Mouse (Mus musculus): ENCODE data around the gene Plgrkt. TPM values are rescaled to one million over a fixed set of nuclear protein-coding genes. Genes with fewer than 3 reads are reported as not detected.

Plgrkt gene
- polyA plus RNA-seq, 1 experiment from 2014 or later: 68.4 TPM

GRCm38 (mm10) chr19:29388818-29389217, 21.6 kb upstream of the Plgrkt start:
- 74% methylated on average over 1 of the region's 1 CpGs for WGBS
- DNase-seq (ENCODE audit: low spot score): no peak
- Histone ChIP-seq H3K27ac (ENCODE audit: low read depth, low read length) (no peak overlapping the region), H3K27me3 (ENCODE audit: control insufficient read depth, insufficient read depth, low read length) (no peaks in the 10 kb centered on the region), H3K9ac (ENCODE audit: low read depth, low read length) (no peak overlapping the region), H3K4me2 (replicated peaks; ENCODE audit: low read depth, low read length) (no peak overlapping the region), H3K9me3 (ENCODE audit: control insufficient read depth, low read length) (no peaks in the 10 kb centered on the region), H3K4me1 (replicated peaks; ENCODE audit: control insufficient read depth, insufficient read depth, low read length) (no peaks in the 10 kb centered on the region), H3K4me3 (ENCODE audit: low read depth, low read length) (no peak overlapping the region), H3K36me3 (ENCODE audit: control insufficient read depth, insufficient read depth, low read length) (no peaks in the 10 kb centered on the region)
- no peak for ATAC-seq (ENCODE audit: low FRiP score)

- Histone ChIP-seq H3K36me3 (ENCODE audit: control insufficient read depth, insufficient read depth, low read length) (no peaks in the 10 kb centered on the region), H3K4me3 (ENCODE audit: low read depth, low read length) (no peak overlapping the region)
- WGBS: 87% methylated on average over 4 of the region's 4 CpGs
Measured at GRCm38 (mm10) chr19:29385822-29386221, 18.6 kb upstream of the Plgrkt start.

GRCm38 (mm10) chr19:29384994-29385393, 17.8 kb upstream of the Plgrkt start:
- Histone ChIP-seq H3K4me2 (replicated peaks; ENCODE audit: low read depth, low read length) (no peak overlapping the region), H3K27me3 (ENCODE audit: control insufficient read depth, insufficient read depth, low read length) (no peaks in the 10 kb centered on the region), H3K9me3 (ENCODE audit: control insufficient read depth, low read length) (no peaks in the 10 kb centered on the region), H3K4me1 (replicated peaks; ENCODE audit: control insufficient read depth, insufficient read depth, low read length) (no peaks in the 10 kb centered on the region), H3K27ac (ENCODE audit: low read depth, low read length) (no peak overlapping the region), H3K9ac (ENCODE audit: low read depth, low read length) (no peak overlapping the region), H3K36me3 (ENCODE audit: control insufficient read depth, insufficient read depth, low read length) (no peaks in the 10 kb centered on the region), H3K4me3 (ENCODE audit: low read depth, low read length) (no peak overlapping the region)
- DNase-seq (ENCODE audit: low spot score) (no peak), ATAC-seq (ENCODE audit: low FRiP score) (no peak)
- 89% methylated on average over 6 of the region's 6 CpGs for WGBS

More at GRCm38 (mm10) chr19:29385822-29386221, 18.6 kb upstream of the Plgrkt start:
- no peak for DNase-seq (ENCODE audit: low spot score)
- H3K27ac ChIP-seq (ENCODE audit: low read depth, low read length): no peak overlapping the region
- no peak for ATAC-seq (ENCODE audit: low FRiP score)
- no peak overlapping the region for H3K9ac ChIP-seq (ENCODE audit: low read depth, low read length)
- no peaks in the 10 kb centered on the region for H3K9me3 ChIP-seq (ENCODE audit: control insufficient read depth, low read length)
- H3K4me1 ChIP-seq (replicated peaks; ENCODE audit: control insufficient read depth, insufficient read depth, low read length): no peaks in the 10 kb centered on the region
- no peak overlapping the region for H3K4me2 ChIP-seq (replicated peaks; ENCODE audit: low read depth, low read length)
- H3K27me3 ChIP-seq (ENCODE audit: control insufficient read depth, insufficient read depth, low read length): no peaks in the 10 kb centered on the region

GRCm38 (mm10) chr19:29384412-29384811, 17.2 kb upstream of the Plgrkt start:
- no peak overlapping the region for H3K27ac ChIP-seq (ENCODE audit: low read depth, low read length)
- H3K4me2 ChIP-seq (replicated peaks; ENCODE audit: low read depth, low read length): no peak overlapping the region
- no peak overlapping the region for H3K4me3 ChIP-seq (ENCODE audit: low read depth, low read length)
- H3K9me3 ChIP-seq (ENCODE audit: control insufficient read depth, low read length): no peaks in the 10 kb centered on the region
- ATAC-seq (ENCODE audit: low FRiP score) (no peak), DNase-seq (ENCODE audit: low spot score) (no peak)
- no peak overlapping the region for H3K9ac ChIP-seq (ENCODE audit: low read depth, low read length)
- H3K4me1 ChIP-seq (replicated peaks; ENCODE audit: control insufficient read depth, insufficient read depth, low read length): no peaks in the 10 kb centered on the region
- no peaks in the 10 kb centered on the region for H3K27me3 ChIP-seq (ENCODE audit: control insufficient read depth, insufficient read depth, low read length)
- no peaks in the 10 kb centered on the region for H3K36me3 ChIP-seq (ENCODE audit: control insufficient read depth, insufficient read depth, low read length)
- WGBS: 92% methylated on average over 9 of the region's 9 CpGs

- 95% methylated on average over 5 of the region's 5 CpGs for WGBS
- no peak for DNase-seq (ENCODE audit: low spot score)
- Histone ChIP-seq H3K9me3 (ENCODE audit: control insufficient read depth, low read length) (no peaks in the 10 kb centered on the region), H3K36me3 (ENCODE audit: control insufficient read depth, insufficient read depth, low read length) (no peaks in the 10 kb centered on the region), H3K9ac (ENCODE audit: low read depth, low read length) (no peak overlapping the region), H3K4me1 (replicated peaks; ENCODE audit: control insufficient read depth, insufficient read depth, low read length) (no peaks in the 10 kb centered on the region), H3K4me3 (ENCODE audit: low read depth, low read length) (no peak overlapping the region), H3K27ac (ENCODE audit: low read depth, low read length) (no peak overlapping the region), H3K27me3 (ENCODE audit: control insufficient read depth, insufficient read depth, low read length) (no peaks in the 10 kb centered on the region), H3K4me2 (replicated peaks; ENCODE audit: low read depth, low read length) (no peak overlapping the region)
- ATAC-seq (ENCODE audit: low FRiP score): no peak
Measured at GRCm38 (mm10) chr19:29383368-29383767, 16.2 kb upstream of the Plgrkt start.

GRCm38 (mm10) chr19:29379839-29380603, 12.8 kb upstream of the Plgrkt start:
- no peak overlapping the region for H3K4me3 ChIP-seq (ENCODE audit: low read depth, low read length)
- no peak for ATAC-seq (ENCODE audit: low FRiP score)
- H3K27ac ChIP-seq (ENCODE audit: low read depth, low read length): no peak overlapping the region
- no peak overlapping the region for H3K4me2 ChIP-seq (replicated peaks; ENCODE audit: low read depth, low read length)
- no peaks in the 10 kb centered on the region for H3K9me3 ChIP-seq (ENCODE audit: control insufficient read depth, low read length)
- DNase-seq (ENCODE audit: low spot score): no peak
- H3K27me3 ChIP-seq (ENCODE audit: control insufficient read depth, insufficient read depth, low read length): no peaks in the 10 kb centered on the region
- no peaks in the 10 kb centered on the region for H3K36me3 ChIP-seq (ENCODE audit: control insufficient read depth, insufficient read depth, low read length)
- WGBS: 90% methylated on average over 14 of the region's 14 CpGs
- no peaks in the 10 kb centered on the region for H3K4me1 ChIP-seq (replicated peaks; ENCODE audit: control insufficient read depth, insufficient read depth, low read length)
- H3K9ac ChIP-seq (ENCODE audit: low read depth, low read length): no peak overlapping the region

GRCm38 (mm10) chr19:29376382-29376781, 9.2 kb upstream of the Plgrkt start:
- no peak overlapping the region for H3K4me2 ChIP-seq (replicated peaks; ENCODE audit: low read depth, low read length)
- WGBS: 73% methylated on average over 3 of the region's 3 CpGs
- ATAC-seq (ENCODE audit: low FRiP score) (no peak), DNase-seq (ENCODE audit: low spot score) (no peak)
- H3K9me3 ChIP-seq (ENCODE audit: control insufficient read depth, low read length): no peaks in the 10 kb centered on the region
- no peak overlapping the region for H3K9ac ChIP-seq (ENCODE audit: low read depth, low read length)
- H3K4me3 ChIP-seq (ENCODE audit: low read depth, low read length): no peak overlapping the region
- no peaks in the 10 kb centered on the region for H3K36me3 ChIP-seq (ENCODE audit: control insufficient read depth, insufficient read depth, low read length)
- no peaks in the 10 kb centered on the region for H3K4me1 ChIP-seq (replicated peaks; ENCODE audit: control insufficient read depth, insufficient read depth, low read length)
- no peak overlapping the region for H3K27ac ChIP-seq (ENCODE audit: low read depth, low read length)
- H3K27me3 ChIP-seq (ENCODE audit: control insufficient read depth, insufficient read depth, low read length): no peaks in the 10 kb centered on the region

GRCm38 (mm10) chr19:29374947-29375346, 7.8 kb upstream of the Plgrkt start:
- H3K4me3 ChIP-seq (ENCODE audit: low read depth, low read length): no peak overlapping the region
- 88% methylated on average over 9 of the region's 9 CpGs for WGBS
- H3K9ac ChIP-seq (ENCODE audit: low read depth, low read length): no peak overlapping the region
- H3K4me2 ChIP-seq (replicated peaks; ENCODE audit: low read depth, low read length): no peak overlapping the region
- H3K4me1 ChIP-seq (replicated peaks; ENCODE audit: control insufficient read depth, insufficient read depth, low read length): no peaks in the 10 kb centered on the region
- no peak overlapping the region for H3K27ac ChIP-seq (ENCODE audit: low read depth, low read length)
- no peak for ATAC-seq (ENCODE audit: low FRiP score)
- H3K27me3 ChIP-seq (ENCODE audit: control insufficient read depth, insufficient read depth, low read length): no peaks in the 10 kb centered on the region
- DNase-seq (ENCODE audit: low spot score): no peak
- H3K36me3 ChIP-seq (ENCODE audit: control insufficient read depth, insufficient read depth, low read length): no peaks in the 10 kb centered on the region
- H3K9me3 ChIP-seq (ENCODE audit: control insufficient read depth, low read length): no peaks in the 10 kb centered on the region

- no peak overlapping the region for H3K27ac ChIP-seq (ENCODE audit: low read depth, low read length)
- H3K4me3 ChIP-seq (ENCODE audit: low read depth, low read length): no peak overlapping the region
- DNase-seq (ENCODE audit: low spot score): no peak
- no peak overlapping the region for H3K4me2 ChIP-seq (replicated peaks; ENCODE audit: low read depth, low read length)
- no peak overlapping the region for H3K9ac ChIP-seq (ENCODE audit: low read depth, low read length)
- 46% methylated on average over 11 of the region's 11 CpGs for WGBS
- no peaks in the 10 kb centered on the region for H3K27me3 ChIP-seq (ENCODE audit: control insufficient read depth, insufficient read depth, low read length)
- no peaks in the 10 kb centered on the region for H3K36me3 ChIP-seq (ENCODE audit: control insufficient read depth, insufficient read depth, low read length)
- H3K9me3 ChIP-seq (ENCODE audit: control insufficient read depth, low read length): no peaks in the 10 kb centered on the region
- ATAC-seq (ENCODE audit: low FRiP score): no peak
- no peaks in the 10 kb centered on the region for H3K4me1 ChIP-seq (replicated peaks; ENCODE audit: control insufficient read depth, insufficient read depth, low read length)
Measured at GRCm38 (mm10) chr19:29373438-29373837, 6.2 kb upstream of the Plgrkt start.
